In genomic region chr14:11640372-11640771, GRCm38 (mm10) we compare ENCODE assay signal across 20 mouse cellular contexts.
DNase-seq lines count a peak whose midpoint lies in the region; ATAC-seq lines count a peak whose summit lies in the region.
"Had no signal": no experiment of that assay in that cellular context is flagged by ENCODE, and none has a peak within 500 bp of the region (broad histone marks: within the 10 kb centered on the region; RNA-seq: fewer than 3 reads in every experiment).

No protein-coding gene starts in this region.

- no peak overlapping the region for H3K4me2 ChIP-seq in forebrain, embryonic 14.5 days (ENCODE audit: low read length)
- H3K4me2 ChIP-seq in forebrain, embryonic 12.5 days: no peak overlapping the region
- no peak overlapping the region for H3K4me2 ChIP-seq in forebrain, embryonic 16.5 days (ENCODE audit: low read length)
- H3K4me2 ChIP-seq: embryonic facial prominence, embryonic 12.5 days had no signal

- H3K36me3 ChIP-seq in forebrain, embryonic 14.5 days (ENCODE audit: control insufficient read depth, insufficient read depth, low read length): no peaks in the 10 kb centered on the region
- no peaks in the 10 kb centered on the region for H3K36me3 ChIP-seq in forebrain, embryonic 12.5 days (replicated peaks)
- no peaks in the 10 kb centered on the region for H3K36me3 ChIP-seq in forebrain, embryonic 16.5 days (ENCODE audit: control insufficient read depth, insufficient read depth)
- H3K36me3 ChIP-seq in forebrain, embryonic 10.5 days (replicated peaks): no peaks in the 10 kb centered on the region
- H3K36me3 ChIP-seq: embryonic facial prominence, embryonic 10.5 days; embryonic facial prominence, embryonic 12.5 days; G1E had no signal

- peak; percentile 52 for DNase-seq in forebrain, embryonic 14.5 days (ENCODE audit: low spot score)
- no peak for DNase-seq in forebrain, embryonic 10.5 days (ENCODE audit: extremely low spot score, low spot score)
- peak; percentile 45 for DNase-seq in brain, adult 2 months (ENCODE audit: low read depth, low spot score)
- peak; percentile 36 for DNase-seq in telencephalon, adult 2 months (ENCODE audit: low read depth, low spot score)
- DNase-seq in cerebellum, adult 8-10 months: no peak
- DNase-seq: adrenal gland, postnatal 10 days; B cell, adult 2 months; cerebellum, adult 11 months; cerebellum, adult 18-20 months; cerebellum, adult 9-10 months; cerebellum, postnatal 25 days had no signal

- H3K9ac ChIP-seq in forebrain, embryonic 14.5 days (ENCODE audit: low read length): no peak overlapping the region
- H3K9ac ChIP-seq in forebrain, embryonic 12.5 days: no peak overlapping the region
- no peak overlapping the region for H3K9ac ChIP-seq in forebrain, embryonic 16.5 days (replicated peaks; ENCODE audit: low read depth, low read length)
- H3K9ac ChIP-seq: embryonic facial prominence, embryonic 12.5 days had no signal

- no peak overlapping the region for H3K27ac ChIP-seq in forebrain, embryonic 14.5 days (ENCODE audit: low read depth, low read length)
- no peak overlapping the region for H3K27ac ChIP-seq in forebrain, embryonic 12.5 days
- H3K27ac ChIP-seq in forebrain, embryonic 16.5 days (ENCODE audit: low read length): peak overlapping the region; percentile 56; the same call in 1 of the 2 replicates
- no peak overlapping the region for H3K27ac ChIP-seq in forebrain, embryonic 10.5 days
- H3K27ac ChIP-seq: embryonic facial prominence, embryonic 10.5 days; embryonic facial prominence, embryonic 12.5 days had no signal

- H3K4me3 ChIP-seq in forebrain, embryonic 14.5 days (ENCODE audit: low read depth, low read length): no peak overlapping the region
- H3K4me3 ChIP-seq in forebrain, embryonic 12.5 days (replicated peaks): no peak overlapping the region
- H3K4me3 ChIP-seq in forebrain, embryonic 16.5 days (replicated peaks; ENCODE audit: low read length): no peak overlapping the region
- no peak overlapping the region for H3K4me3 ChIP-seq in forebrain, embryonic 10.5 days
- H3K4me3 ChIP-seq: embryonic facial prominence, embryonic 10.5 days; embryonic facial prominence, embryonic 12.5 days had no signal

- no peaks in the 10 kb centered on the region for H3K9me3 ChIP-seq in forebrain, embryonic 14.5 days (replicated peaks; ENCODE audit: control insufficient read depth, low read length)
- H3K9me3 ChIP-seq in forebrain, embryonic 12.5 days: no peaks in the 10 kb centered on the region
- H3K9me3 ChIP-seq in forebrain, embryonic 16.5 days (ENCODE audit: control insufficient read depth, low read length): no peaks in the 10 kb centered on the region
- no peaks in the 10 kb centered on the region for H3K9me3 ChIP-seq in forebrain, embryonic 10.5 days
- H3K9me3 ChIP-seq: embryonic facial prominence, embryonic 10.5 days; embryonic facial prominence, embryonic 12.5 days had no signal

- peak; percentile 23; the same call in 1 of the 2 replicates for ATAC-seq in forebrain, embryonic 14.5 days
- no peak for ATAC-seq in forebrain, embryonic 12.5 days (ENCODE audit: low FRiP score)
- peak; percentile 39; the same call in 1 of the 2 replicates for ATAC-seq in forebrain, embryonic 16.5 days
- ATAC-seq: activated CD4-positive, CD25-positive, alpha-beta regulatory T cell, adult 4 months; CD4-positive, CD25-positive, alpha-beta regulatory T cell, adult 4 months; Patski had no signal

- no peaks in the 10 kb centered on the region for H3K27me3 ChIP-seq in forebrain, embryonic 14.5 days (replicated peaks; ENCODE audit: control insufficient read depth, insufficient read depth, low read length)
- H3K27me3 ChIP-seq in forebrain, embryonic 12.5 days: no peaks in the 10 kb centered on the region
- no peaks in the 10 kb centered on the region for H3K27me3 ChIP-seq in forebrain, embryonic 16.5 days (replicated peaks; ENCODE audit: control insufficient read depth, insufficient read depth, low read length)
- no peaks in the 10 kb centered on the region for H3K27me3 ChIP-seq in forebrain, embryonic 10.5 days (ENCODE audit: poor library complexity, severe bottlenecking)
- H3K27me3 ChIP-seq: CH12.LX; embryonic facial prominence, embryonic 12.5 days; Patski had no signal

- no peaks in the 10 kb centered on the region for H3K4me1 ChIP-seq in forebrain, embryonic 14.5 days (ENCODE audit: control insufficient read depth, insufficient read depth, low read length)
- no peaks in the 10 kb centered on the region for H3K4me1 ChIP-seq in forebrain, embryonic 12.5 days
- peaks cover 2% of the 10 kb centered on the region; the same call in 1 of the 2 replicates for H3K4me1 ChIP-seq in forebrain, embryonic 16.5 days (replicated peaks; ENCODE audit: control insufficient read depth, insufficient read depth, low read length)
- H3K4me1 ChIP-seq in forebrain, embryonic 10.5 days: no peaks in the 10 kb centered on the region
- H3K4me1 ChIP-seq: embryonic facial prominence, embryonic 10.5 days had no signal

Comparison
In these comparisons a context has a peak if more than half of its experiments do, and no peak if none do; other contexts are left out.
1. DNase-seq: peak in forebrain, embryonic 14.5 days (single experiment), brain, adult 2 months (single experiment) and telencephalon, adult 2 months (single experiment); none in forebrain, embryonic 10.5 days (single experiment) and cerebellum, adult 8-10 months (single experiment).